Mouse (Mus musculus) E14TG2a.4 (cell line): ENCODE measurements at regions not wholly inside any gene's neighbourhood (a gene's known extent, or its start where the extent isn't known, plus 50 kb on each side); places are given as distances from the start of the nearest gene placed in this dataset.

Experiments used
- CTCF ChIP-seq: conservative IDR thresholded peaks from 2 replicates; pipeline ENCODE4 v1.5.1; 2014; ENCODE audit warnings: low read length
- POU5F1 ChIP-seq: IDR thresholded peaks from 2 replicates; pipeline ENCODE4 v1.6.1; 2014; ENCODE audit warnings: low read length, borderline replicate concordance

DNA sequence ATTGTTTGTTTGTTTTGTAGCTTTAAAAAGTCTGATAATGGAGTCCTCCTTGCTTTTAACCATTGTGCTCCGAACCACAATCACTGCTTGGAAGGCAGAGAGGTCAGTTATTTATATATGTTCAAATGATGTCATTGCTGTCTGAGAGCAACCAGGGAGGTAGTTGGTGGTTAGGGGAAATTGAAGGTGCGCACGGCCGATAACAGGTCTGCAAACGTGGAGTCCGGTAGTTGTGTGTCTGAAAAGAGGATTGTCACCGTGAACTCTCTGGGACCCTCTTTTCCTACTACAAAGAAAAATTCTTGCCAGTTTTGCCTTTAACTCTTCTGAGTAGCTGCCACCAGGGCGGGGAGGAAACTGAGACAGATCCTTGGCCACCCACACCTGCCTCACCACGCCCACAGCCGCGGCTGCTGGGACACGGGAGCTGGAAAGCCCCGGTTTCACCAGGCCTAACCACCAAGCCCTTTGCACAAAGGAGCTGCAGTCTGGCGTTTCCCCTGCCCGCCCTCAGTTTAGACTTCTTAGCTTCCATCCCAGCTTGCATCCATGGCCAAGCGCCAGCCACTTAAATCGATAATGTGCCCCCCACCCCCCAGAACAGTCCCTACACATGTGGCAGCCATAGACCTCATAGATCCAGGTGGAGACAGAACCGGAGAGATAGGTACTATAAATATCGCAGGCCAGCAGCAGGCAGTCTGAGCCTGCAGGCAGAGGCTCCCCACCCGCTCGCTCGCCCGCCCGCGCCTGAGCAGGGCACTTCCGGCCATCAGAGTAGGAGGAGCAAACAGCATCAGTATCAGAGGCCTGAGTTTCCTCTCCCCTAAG lies 62.2 kb downstream of the Pkdcc start:
- no peak for TF ChIP-seq CTCF
- TF ChIP-seq POU5F1: no peak
